Mouse (Mus musculus) forelimb bud, embryonic 11.5 days (tissue): ENCODE results near the gene Maml3.
A peak's percentile ranks its signal among the peaks of the same experiment; 100 is the strongest.

ENCODE experiments used
- DNase-seq: peaks from one replicate; pipeline ENCODE4 v3.0.0-alpha.2; 2012; ENCODE audit warnings: low read depth, low spot score

Maml3 gene

GRCm38 (mm10) chr3:51788591-51789339, 316.1 kb downstream of the Maml3 start:
- peak; percentile 82 for DNase-seq

- DNase-seq, result no peak
Measured at GRCm38 (mm10) chr3:51787945-51788344, 316.9 kb downstream of the Maml3 start.

- DNase-seq, result no peak
Measured at GRCm38 (mm10) chr3:51785796-51786195, 319.1 kb downstream of the Maml3 start.

- no peak for DNase-seq
Measured at GRCm38 (mm10) chr3:51782191-51782590, 322.7 kb downstream of the Maml3 start.

- DNase-seq, result peak; percentile 52
Measured at GRCm38 (mm10) chr3:51778738-51779592, 325.9 kb downstream of the Maml3 start.

GRCm38 (mm10) chr3:51778179-51778578, 326.7 kb downstream of the Maml3 start:
- no peak for DNase-seq

GRCm38 (mm10) chr3:51776018-51776611, 328.8 kb downstream of the Maml3 start:
- no peak for DNase-seq

GRCm38 (mm10) chr3:51773587-51773986, 331.3 kb downstream of the Maml3 start:
- DNase-seq, result no peak

- DNase-seq, result no peak
Measured at GRCm38 (mm10) chr3:51771839-51772630, 332.8 kb downstream of the Maml3 start.

GRCm38 (mm10) chr3:51769196-51769595, 335.7 kb downstream of the Maml3 start:
- no peak for DNase-seq

- no peak for DNase-seq
Measured at GRCm38 (mm10) chr3:51765220-51765923, 339.5 kb downstream of the Maml3 start.

GRCm38 (mm10) chr3:51764175-51764574, 340.7 kb downstream of the Maml3 start:
- DNase-seq, result no peak

- no peak for DNase-seq
Measured at GRCm38 (mm10) chr3:51762900-51763299, 342.0 kb downstream of the Maml3 start.

GRCm38 (mm10) chr3:51759534-51759933, 345.3 kb downstream of the Maml3 start:
- no peak for DNase-seq

- no peak for DNase-seq
Measured at GRCm38 (mm10) chr3:51757032-51757431, 347.8 kb downstream of the Maml3 start.

- no peak for DNase-seq
Measured at GRCm38 (mm10) chr3:51756283-51756682, 348.6 kb downstream of the Maml3 start.

GRCm38 (mm10) chr3:51753262-51753661, 351.6 kb downstream of the Maml3 start:
- no peak for DNase-seq

- DNase-seq, result no peak
Measured at GRCm38 (mm10) chr3:51751440-51751839, 353.4 kb downstream of the Maml3 start.

GRCm38 (mm10) chr3:51749812-51750481, 354.9 kb downstream of the Maml3 start:
- peak; percentile 28 for DNase-seq

- no peak for DNase-seq
Measured at GRCm38 (mm10) chr3:51749421-51749811, 355.5 kb downstream of the Maml3 start.
